Mouse (Mus musculus): ENCODE measurements around the gene Glis3.

GRCm38 (mm10) chr19:28663781-28664180 is 16.1 kb downstream of the Glis3 start:
- TF ChIP-seq CTCF (IDR thresholded peaks at IDR 0.05; ENCODE audit: low read depth) (no peak), EP300 (IDR thresholded peaks at IDR 0.05; ENCODE audit: low read depth) (no peak)
